Mouse (Mus musculus) midbrain, embryonic 10.5 days (tissue): ENCODE measurements around the gene Chat. TPM values are rescaled to one million over a fixed set of nuclear protein-coding genes. Genes with fewer than 3 reads are reported as not detected.

Experiments used
- DNase-seq: peaks from one replicate; pipeline ENCODE4 v3.0.0-alpha.2; 2017; ENCODE audit warnings: low spot score
- H3K27ac ChIP-seq: fragments of 300-500 bp; sonication (generic); replicated peaks from 2 replicates; pipeline ENCODE4 v1.5.1; 2016; ENCODE audit warnings: mild to moderate bottlenecking
- H3K27me3 ChIP-seq: fragments of 300-500 bp; sonication (generic); 2 replicates; pipeline ENCODE4 v1.6.1; 2016; ENCODE audit warnings: low read depth, mild to moderate bottlenecking; ENCODE audit not compliant: poor library complexity, severe bottlenecking
- H3K36me3 ChIP-seq: fragments of 300-500 bp; sonication (generic); 2 replicates; pipeline ENCODE4 v1.6.1; 2016; ENCODE audit warnings: mild to moderate bottlenecking, moderate library complexity
- H3K4me1 ChIP-seq: fragments of 300-500 bp; sonication (generic); 2 replicates; pipeline ENCODE4 v1.6.1; 2016
- H3K4me3 ChIP-seq: fragments of 300-500 bp; sonication (generic); 2 replicates; pipeline ENCODE4 v1.5.1; 2016; ENCODE audit warnings: mild to moderate bottlenecking, moderate library complexity
- H3K9me3 ChIP-seq: fragments of 300-500 bp; sonication (generic); replicated peaks from 2 replicates; pipeline ENCODE4 v1.6.1; 2016; ENCODE audit warnings: mild to moderate bottlenecking
- WGBS: fragments of 180-500 bp; shearing (Covaris S2); methylation state at CpG from one replicate; pipeline ENCODE4 v1.1.7; 2016; 5-methylcytosine and 5-hydroxymethylcytosine counted together
- polyA plus RNA-seq: library from polyadenylated mRNA; unstranded; fragments of >200 nt; fragmentation: Nextera tagmentation; extraction: Ambion mirVana; gene quantifications from 2 replicates; pipeline ENCODE4 v1.2.1, GENCODE M21; 2016

The Chat gene
- polyA plus RNA-seq, 1 experiment from 2014 or later, result 0.10 TPM

DNA sequence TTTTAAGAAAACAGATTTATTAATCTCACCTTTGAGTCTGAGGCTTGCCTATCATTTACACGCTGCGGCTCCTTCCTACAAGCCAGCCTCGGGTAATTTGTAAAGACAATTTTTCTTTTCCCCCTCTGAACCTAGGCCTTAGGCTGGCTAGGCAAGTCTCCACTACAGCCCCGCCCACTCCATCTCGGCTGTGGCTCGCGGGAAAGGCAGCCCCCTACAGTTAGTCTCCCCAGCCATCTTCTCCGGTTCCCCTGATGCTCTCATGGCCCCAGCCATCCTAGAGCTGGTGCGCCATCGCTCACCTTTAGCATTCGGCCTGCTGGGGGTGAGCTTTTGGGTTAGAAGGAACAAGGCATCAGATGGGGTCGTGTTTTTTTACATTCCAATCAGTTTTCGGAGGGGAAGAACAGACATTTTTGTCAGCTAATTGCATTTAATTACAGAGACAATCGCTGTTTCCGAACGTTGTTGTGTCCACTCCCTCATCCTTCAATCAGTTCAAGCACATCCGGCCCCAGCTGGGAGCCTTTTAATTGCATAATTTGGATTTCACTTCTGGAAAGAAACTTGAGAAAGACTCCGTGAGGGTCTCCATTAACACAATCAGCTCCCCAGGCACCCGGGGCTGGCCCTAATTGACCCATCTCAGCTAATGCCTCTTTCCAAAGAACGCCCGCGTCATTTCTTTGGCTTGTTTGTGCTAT is 86.2 kb downstream of the Chat start:
- H3K27ac ChIP-seq, result no peak overlapping the region
- peak; percentile 23 for DNase-seq
- 13% methylated on average over 22 of the region's 22 CpGs for WGBS

DNA sequence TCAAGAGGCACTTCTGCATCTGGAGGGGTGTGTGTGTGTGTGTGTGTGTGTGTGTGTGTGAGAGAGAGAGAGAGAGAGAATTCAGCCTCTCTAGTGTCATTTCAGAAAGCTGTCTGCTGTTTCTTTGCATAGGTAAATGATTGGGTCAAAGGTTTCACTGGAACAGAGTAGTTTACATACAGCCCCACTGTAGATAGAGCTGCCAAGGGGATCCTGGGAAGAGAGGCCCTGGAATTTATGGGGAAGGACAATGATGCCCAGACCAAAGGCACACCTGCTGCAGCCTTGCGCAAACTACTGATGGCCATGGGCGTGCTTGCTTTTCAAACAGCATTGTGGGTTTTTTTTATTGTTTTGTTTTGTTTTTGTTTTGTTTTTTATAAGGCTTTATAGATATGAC is 93.3 kb downstream of the Chat start:
- H3K9me3 ChIP-seq, result no peaks in the 10 kb centered on the region
- no peak overlapping the region for H3K4me3 ChIP-seq
- H3K36me3 ChIP-seq, result no peaks in the 10 kb centered on the region
- no peaks in the 10 kb centered on the region for H3K27me3 ChIP-seq
- H3K27ac ChIP-seq, result no peak overlapping the region
- WGBS, result 91% methylated on average over 2 of the region's 2 CpGs
- no peak for DNase-seq
- H3K4me1 ChIP-seq, result no peaks in the 10 kb centered on the region

More for the DNA sequence above, 86.2 kb downstream of the Chat start:
- Histone ChIP-seq H3K27me3 (peaks cover 28% of the 10 kb centered on the region), H3K4me1 (peaks cover 26% of the 10 kb centered on the region), H3K36me3 (no peaks in the 10 kb centered on the region), H3K4me3 (peak overlapping the region; percentile 28; the same call in 1 of the 2 replicates), H3K9me3 (no peaks in the 10 kb centered on the region)

DNA sequence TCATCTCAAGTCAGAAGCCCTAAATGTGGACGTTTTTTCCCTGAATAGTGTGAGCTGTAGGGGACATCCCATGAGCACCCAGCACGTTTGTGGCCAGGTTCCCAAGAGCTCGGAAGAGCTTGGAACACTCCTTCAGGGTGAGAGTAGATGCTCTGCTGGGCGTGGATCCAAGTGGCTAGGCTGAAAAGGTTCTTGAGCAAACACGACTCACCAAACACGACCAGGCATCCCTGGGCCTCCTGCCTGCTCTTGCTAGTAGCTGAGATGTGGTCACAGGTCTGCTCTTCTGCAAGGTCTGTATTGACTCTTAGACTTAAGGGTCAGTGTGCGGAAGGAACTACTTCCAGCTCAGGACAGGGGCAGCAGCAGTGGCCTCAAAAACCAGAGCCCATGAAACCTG is 96.0 kb downstream of the Chat start:
- no peak for DNase-seq
- H3K4me3 ChIP-seq, result no peak overlapping the region
- 0 out of 2 replicates have a peak, but pooled peaks cover 1% of the 10 kb centered on the region for H3K4me1 ChIP-seq
- 77% methylated on average over 7 of the region's 7 CpGs for WGBS
- H3K36me3 ChIP-seq, result no peaks in the 10 kb centered on the region
- no peaks in the 10 kb centered on the region for H3K27me3 ChIP-seq
- no peaks in the 10 kb centered on the region for H3K9me3 ChIP-seq
- H3K27ac ChIP-seq, result no peak overlapping the region

DNA sequence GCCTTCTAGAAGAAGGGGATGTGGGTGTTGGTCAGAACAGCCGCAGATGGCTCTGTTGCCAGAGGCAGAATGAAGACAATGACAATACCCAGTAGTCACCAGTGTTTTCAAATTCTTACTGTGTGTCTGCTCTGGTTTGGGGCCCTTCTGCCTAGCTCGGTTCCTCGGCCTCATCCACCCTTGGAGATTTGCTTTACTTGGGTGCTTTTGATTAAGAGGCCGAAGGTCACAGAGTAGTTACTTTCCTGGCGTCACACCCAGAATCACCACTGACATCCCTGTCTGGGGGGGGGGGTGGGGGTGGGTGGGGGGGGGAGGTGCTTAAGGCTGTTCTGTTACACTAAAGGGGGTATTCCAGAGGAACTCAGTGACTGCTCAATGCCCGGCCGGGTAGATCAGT is 101.4 kb downstream of the Chat start:
- Histone ChIP-seq H3K4me3 (no peak overlapping the region), H3K27me3 (no peaks in the 10 kb centered on the region)

More for the DNA sequence above, 101.4 kb downstream of the Chat start:
- 0 out of 2 replicates have a peak, but pooled peaks cover 5% of the 10 kb centered on the region for H3K4me1 ChIP-seq
- no peak for DNase-seq
- WGBS, result 57% methylated on average over 7 of the region's 7 CpGs
- H3K36me3 ChIP-seq, result no peaks in the 10 kb centered on the region
- H3K9me3 ChIP-seq, result 0 out of 2 replicates have a peak, but pooled peaks cover 5% of the 10 kb centered on the region
- no peak overlapping the region for H3K27ac ChIP-seq

Other genes with a start within 250 kb of the Chat start
- 17.4 and 18.4 TPM in 2 replicates for gene Ogdhl, start 144.0 kb downstream of the Chat start, polyA plus RNA-seq
- gene 1700024G13Rik, start 77.6 kb downstream of the Chat start, polyA plus RNA-seq, result not detected in 2 replicates
- gene Slc18a3, start 1.1 kb downstream of the Chat start, polyA plus RNA-seq, result 0.41 and 0.77 TPM in 2 replicates
- 26.0 and 27.8 TPM in 2 replicates for gene Ercc6, start 47.5 kb upstream of the Chat start, polyA plus RNA-seq
- 6.0 and 8.1 TPM in 2 replicates for gene Prrxl1, start 133.4 kb upstream of the Chat start, polyA plus RNA-seq
- 0.09 and 0.27 TPM in 2 replicates for gene 3425401B19Rik, start 219.3 kb upstream of the Chat start, polyA plus RNA-seq